Mouse (Mus musculus): ENCODE results near the gene Ift22.

DNA sequence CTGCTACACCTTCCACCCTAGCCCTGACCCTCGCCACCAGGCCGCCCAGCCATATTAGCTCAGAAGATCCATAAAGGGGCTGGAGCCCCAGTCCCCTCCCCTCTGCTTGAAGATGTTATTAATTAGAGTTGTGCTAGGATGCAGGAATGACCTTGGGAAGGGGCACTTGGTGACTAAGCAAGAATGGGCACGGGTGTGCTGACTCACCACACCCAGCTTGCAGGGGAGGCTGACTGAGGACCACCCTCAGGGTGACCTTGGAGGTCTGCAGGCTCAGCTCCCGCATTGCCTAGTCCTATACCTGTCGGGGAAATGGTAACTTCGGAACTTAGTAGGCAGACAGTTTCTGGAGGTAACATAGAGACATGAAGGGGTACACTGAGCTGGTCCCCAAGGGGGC lies 26.0 kb downstream of the Ift22 start:
- TF ChIP-seq POLR2A (IDR thresholded peaks at IDR 0.05; ENCODE audit: insufficient read length, low read depth): no peak
- no peak for TF ChIP-seq MAX (IDR thresholded peaks at IDR 0.05; ENCODE audit: low read depth)
- no peak for TF ChIP-seq POLR2AphosphoS2 (IDR thresholded peaks at IDR 0.05; ENCODE audit: insufficient read length, low read depth)
- TF ChIP-seq E2F4 (IDR thresholded peaks at IDR 0.05; ENCODE audit: insufficient read depth): no peak
- TF ChIP-seq MYOG (IDR thresholded peaks at IDR 0.05; ENCODE audit: control insufficient read depth in 1 of 3, insufficient read depth in 1 of 3, insufficient read length in 2 of 3, low read depth in 2 of 3): no peak
- no peak for TF ChIP-seq USF1 (IDR thresholded peaks at IDR 0.05; ENCODE audit: low read depth)
- no peak for TF ChIP-seq CEBPB (IDR thresholded peaks at IDR 0.05; ENCODE audit: insufficient read depth, poor library complexity, severe bottlenecking)
- no peak for TF ChIP-seq MYOD1 (IDR thresholded peaks at IDR 0.05; ENCODE audit: control insufficient read depth in 1 of 3, insufficient read length in 2 of 3, low read depth in 2 of 3)
- no peak for TF ChIP-seq TCF3 (IDR thresholded peaks at IDR 0.05; ENCODE audit: insufficient read length, low read depth)
